Mouse (Mus musculus): ENCODE data around the gene Smu1. TPM values are rescaled to one million over a fixed set of nuclear protein-coding genes. Genes with fewer than 3 reads are reported as not detected.

Smu1 gene
- total RNA-seq, 1 experiment from 2014 or later: 185 TPM

Other genes starting within 250 kb of the Smu1 start
- 5.2 to 14.7 TPM (median 5.3 TPM) in 3 replicates for gene Aptx, start 54.7 kb downstream of the Smu1 start, total RNA-seq (2017)
- 358 to 846 TPM (median 373 TPM) in 3 replicates for gene Dnaja1, start 35.8 kb downstream of the Smu1 start, total RNA-seq (2017)
- gene B4galt1, start 96.1 kb upstream of the Smu1 start, total RNA-seq (2017): 27.7 to 60.9 TPM (median 40.1 TPM) in 3 replicates
- gene Spink4, start 162.1 kb upstream of the Smu1 start, total RNA-seq (2017): not detected in 3 replicates
- gene Bag1, start 190.4 kb upstream of the Smu1 start, total RNA-seq (2017): 241 to 264 TPM (median 246 TPM) in 3 replicates
- gene Chmp5, start 190.5 kb upstream of the Smu1 start, total RNA-seq (2017): 103 to 128 TPM (median 128 TPM) in 3 replicates
- gene Nfx1, start 213.0 kb upstream of the Smu1 start, total RNA-seq (2017): 52.8 to 83.9 TPM (median 66.9 TPM) in 3 replicates